Mouse (Mus musculus) kidney, postnatal 0 days (tissue): ENCODE results near the gene Kcne1l. TPM values are rescaled to one million over a fixed set of nuclear protein-coding genes. Genes with fewer than 3 reads are reported as not detected.

Experiments used
- ATAC-seq: fragments of 200-750 bp; cut with Nextera tagmentation; replicated peaks from 2 replicates; pipeline ENCODE4 v1.8.0; 2017; ENCODE audit warnings: low read depth, moderate number of reproducible peaks, moderate TSS enrichment, moderate library complexity; ENCODE audit not compliant: low FRiP score
- DNase-seq: peaks from one replicate; pipeline ENCODE4 v3.0.0-alpha.2; 2016; ENCODE audit warnings: low spot score
- H3K27ac ChIP-seq: fragments of 300-500 bp; sonication (generic); 2 replicates; pipeline ENCODE4 v1.5.1; 2014; ENCODE audit warnings: mild to moderate bottlenecking
- H3K27me3 ChIP-seq: fragments of 300-500 bp; sonication (generic); 2 replicates; pipeline ENCODE4 v1.6.1; 2014; ENCODE audit warnings: low read length, mixed read lengths; ENCODE audit not compliant: insufficient read depth
- H3K36me3 ChIP-seq: fragments of 300-500 bp; sonication (generic); 2 replicates; pipeline ENCODE4 v1.6.1; 2014; ENCODE audit warnings: low read length, mixed read lengths; ENCODE audit not compliant: insufficient read depth
- H3K4me1 ChIP-seq: fragments of 300-500 bp; sonication (generic); replicated peaks from 2 replicates; pipeline ENCODE4 v1.6.1; 2014; ENCODE audit warnings: antibody characterized with exemption, low read length, mixed read lengths; ENCODE audit not compliant: insufficient read depth
- H3K4me2 ChIP-seq: fragments of 300-500 bp; sonication (generic); 2 replicates; pipeline ENCODE4 v1.6.1; 2014; ENCODE audit warnings: mild to moderate bottlenecking, low read length, moderate library complexity, mixed read lengths
- H3K4me3 ChIP-seq: fragments of 300-500 bp; sonication (generic); replicated peaks from 2 replicates; pipeline ENCODE4 v1.5.1; 2014; ENCODE audit warnings: low read depth, low read length
- H3K9ac ChIP-seq: fragments of 300-500 bp; sonication (generic); 2 replicates; pipeline ENCODE4 v1.6.1; 2014; ENCODE audit warnings: low read depth, low read length
- H3K9me3 ChIP-seq: fragments of 300-500 bp; sonication (generic); replicated peaks from 2 replicates; pipeline ENCODE4 v1.6.1; 2016; ENCODE audit warnings: low read length, inconsistent platforms, mixed read lengths
- CTCF ChIP-seq: IDR thresholded peaks from 2 replicates; pipeline ENCODE4 v1.5.1; 2016; ENCODE audit warnings: antibody characterized with exemption, low read depth, mild to moderate bottlenecking, moderate library complexity
- WGBS: fragments of 180-500 bp; shearing (Covaris S2); extraction: QIAGEN DNeasy Blood & Tissue Kit; methylation state at CpG from one replicate; pipeline ENCODE4 v1.1.7; 2014; 5-methylcytosine and 5-hydroxymethylcytosine counted together
- polyA plus RNA-seq: library from polyadenylated mRNA; unstranded; fragments of >200 nt; fragmentation: Nextera tagmentation; extraction: Ambion mirVana; gene quantifications from 2 replicates; pipeline ENCODE4 v1.2.1, GENCODE M21; 2015

Gene Kcne1l
- polyA plus RNA-seq, 1 experiment from 2014 or later, result 18.1 TPM

DNA sequence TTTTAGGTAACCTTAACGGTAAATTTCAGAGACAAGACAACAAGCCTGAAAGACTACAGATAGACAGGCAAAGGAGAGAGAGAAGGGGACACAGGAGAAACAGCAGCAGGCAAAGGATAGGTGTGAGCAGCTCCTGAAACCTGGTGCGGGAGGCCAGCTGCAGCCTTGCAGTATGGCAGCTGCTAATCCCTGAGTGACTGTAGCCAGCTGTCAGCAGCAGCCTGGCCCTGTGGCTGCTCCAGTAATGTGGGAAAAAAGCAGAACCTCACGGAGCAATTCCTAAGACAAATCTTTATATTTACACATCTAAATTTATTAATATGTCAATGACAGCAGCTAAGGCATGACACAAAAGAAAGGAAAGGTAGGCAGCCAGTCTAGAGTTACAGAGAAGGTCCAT is 29.5 kb downstream of the Kcne1l start:
- DNase-seq (no peak), ATAC-seq (no peak)
- Histone ChIP-seq H3K27ac (no peak overlapping the region), H3K9me3 (no peaks in the 10 kb centered on the region), H3K36me3 (no peaks in the 10 kb centered on the region), H3K4me3 (no peak overlapping the region), H3K9ac (no peak overlapping the region), H3K27me3 (no peaks in the 10 kb centered on the region), H3K4me2 (no peak overlapping the region), H3K4me1 (no peaks in the 10 kb centered on the region)
- no peak for TF ChIP-seq CTCF
- WGBS, result 51% methylated on average over 3 of the region's 3 CpGs

DNA sequence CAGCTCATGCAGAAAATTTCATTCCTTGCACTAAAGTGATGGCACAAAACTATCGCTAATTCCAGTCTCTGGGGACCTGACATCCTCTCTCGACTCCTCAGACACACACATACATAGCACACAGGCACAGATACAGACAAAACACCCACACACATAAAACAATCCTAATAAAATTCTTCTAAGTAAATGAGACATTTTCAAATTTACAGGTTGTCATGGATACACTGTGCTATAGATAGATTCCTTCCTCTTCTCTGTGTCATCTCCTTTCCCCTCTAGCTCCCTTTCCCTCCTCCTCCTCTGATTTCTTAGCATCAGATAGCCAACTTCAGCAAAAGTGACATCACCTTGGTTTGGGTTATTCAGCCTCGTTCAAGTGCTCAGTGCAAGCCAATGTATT is 30.1 kb downstream of the Kcne1l start:
- no peak overlapping the region for H3K4me3 ChIP-seq
- no peaks in the 10 kb centered on the region for H3K36me3 ChIP-seq
- TF ChIP-seq CTCF, result no peak
- DNase-seq (no peak), ATAC-seq (no peak)
- H3K9ac ChIP-seq, result no peak overlapping the region
- H3K4me1 ChIP-seq, result no peaks in the 10 kb centered on the region
- WGBS, result 58% methylated on average over 3 of the region's 3 CpGs
- no peak overlapping the region for H3K27ac ChIP-seq
- no peak overlapping the region for H3K4me2 ChIP-seq
- no peaks in the 10 kb centered on the region for H3K9me3 ChIP-seq
- H3K27me3 ChIP-seq, result no peaks in the 10 kb centered on the region

Other genes starting within 250 kb of the Kcne1l start
- not detected in 2 replicates for gene Gucy2f, start 109.4 kb downstream of the Kcne1l start, polyA plus RNA-seq
- gene Nxt2, start 79.5 kb downstream of the Kcne1l start, polyA plus RNA-seq, result 29.9 and 32.6 TPM in 2 replicates
- 31.1 and 32.3 TPM in 2 replicates for gene Acsl4, start 84.2 kb upstream of the Kcne1l start, polyA plus RNA-seq